Mouse (Mus musculus) cortical plate, adult 2 months (tissue): Measurements from ENCODE around the gene Gcfc2.

ENCODE experiments used
- CTCF ChIP-seq: fragments of 200-500 bp; IDR thresholded peaks from 2 replicates; pipeline ENCODE4 v1.5.1; 2011; ENCODE audit warnings: mild to moderate bottlenecking, control low read depth, low read length; ENCODE audit not compliant: insufficient read depth; ENCODE audit errors: extremely low read depth
- POLR2A ChIP-seq: fragments of 200-500 bp; IDR thresholded peaks from 2 replicates; pipeline ENCODE4 v1.6.1; 2011; ENCODE audit warnings: mild to moderate bottlenecking, low read length, control low read depth; ENCODE audit not compliant: insufficient read depth; ENCODE audit errors: extremely low read depth

DNA sequence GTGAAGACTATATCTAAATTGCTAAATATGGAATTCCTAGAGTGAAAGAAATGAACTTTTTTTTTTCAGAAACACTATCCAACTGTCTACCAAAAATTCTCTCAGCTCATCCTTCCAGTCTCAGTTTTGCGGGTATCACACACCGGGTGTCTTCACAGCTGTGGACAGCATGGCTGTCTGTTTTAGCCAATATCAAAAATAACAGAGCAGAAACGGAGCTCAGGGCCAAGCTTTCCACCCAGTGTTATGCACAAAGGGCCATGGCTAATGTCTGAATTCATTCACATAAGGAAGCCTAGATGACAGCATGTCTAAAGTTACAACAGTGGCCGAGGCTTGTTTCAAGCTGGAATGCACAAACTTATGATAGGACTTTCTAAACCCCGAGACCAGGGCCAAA, 12.2 kb upstream of the Gcfc2 start:
- TF ChIP-seq CTCF (no peak), POLR2A (no peak)
